ENCODE assay signal across 23 mouse cellular contexts in genomic region chr3:50220454-50220853, GRCm38 (mm10).
"Had no signal": no experiment of that assay in that cellular context is flagged by ENCODE, and none has a peak within 500 bp of the region (broad histone marks: within the 10 kb centered on the region; RNA-seq: fewer than 3 reads in every experiment).

No protein-coding gene starts in this region.

- H3K36me3 ChIP-seq: heart, embryonic 13.5 days; heart, embryonic 15.5 days; hindbrain, embryonic 13.5 days; hindbrain, embryonic 15.5 days; limb, embryonic 13.5 days; limb, embryonic 15.5 days; liver, embryonic 12.5 days had no signal

- H3K4me2 ChIP-seq: heart, embryonic 11.5 days; heart, embryonic 13.5 days; heart, embryonic 15.5 days; hindbrain, embryonic 13.5 days; hindbrain, embryonic 15.5 days; limb, embryonic 13.5 days; limb, embryonic 15.5 days; liver, embryonic 12.5 days had no signal

- H3K4me3 ChIP-seq: heart, adult 2 months; heart, embryonic 13.5 days; heart, embryonic 15.5 days; hindbrain, embryonic 13.5 days; hindbrain, embryonic 15.5 days; limb, embryonic 13.5 days; limb, embryonic 15.5 days; liver, embryonic 12.5 days had no signal

- H3K4me1 ChIP-seq: heart, embryonic 13.5 days; heart, embryonic 15.5 days; hindbrain, embryonic 13.5 days; hindbrain, embryonic 15.5 days; limb, embryonic 13.5 days; limb, embryonic 15.5 days; liver, embryonic 12.5 days had no signal

- H3K27me3 ChIP-seq: heart, embryonic 13.5 days; heart, embryonic 15.5 days; hindbrain, embryonic 13.5 days; hindbrain, embryonic 15.5 days; limb, embryonic 13.5 days; limb, embryonic 15.5 days; liver, embryonic 12.5 days had no signal

- DNase-seq: forebrain, postnatal 0 days; gastrocnemius, postnatal 14 days; gastrocnemius, postnatal 36 days; heart, adult 11 months; heart, adult 2 months; heart, postnatal 14 days; heart, postnatal 36 days; kidney, adult 11 months; kidney, adult 8-10 months; kidney, postnatal 25 days; layer of hippocampus, adult 9-11 months; layer of hippocampus, postnatal 36 days; left cerebral cortex, postnatal 4 days had no signal

- H3K27ac ChIP-seq: heart, adult 2 months; heart, embryonic 13.5 days; heart, embryonic 15.5 days; hindbrain, embryonic 13.5 days; hindbrain, embryonic 15.5 days; hindbrain, postnatal 0 days; limb, embryonic 13.5 days; limb, embryonic 15.5 days; liver, embryonic 12.5 days had no signal

- ATAC-seq: forebrain, postnatal 0 days; hindbrain, postnatal 0 days; intestine, embryonic 16.5 days; liver, embryonic 12.5 days had no signal

- H3K9ac ChIP-seq: forebrain, postnatal 0 days; heart, embryonic 13.5 days; heart, embryonic 15.5 days; hindbrain, embryonic 13.5 days; hindbrain, embryonic 15.5 days; limb, embryonic 13.5 days; limb, embryonic 15.5 days; liver, embryonic 12.5 days had no signal

- H3K9me3 ChIP-seq: heart, embryonic 13.5 days; heart, embryonic 15.5 days; hindbrain, embryonic 13.5 days; hindbrain, embryonic 15.5 days; limb, embryonic 13.5 days; limb, embryonic 15.5 days; liver, embryonic 12.5 days had no signal
